Mouse (Mus musculus): Measurements from ENCODE around the gene Atp6v1c2. TPM values are rescaled to one million over a fixed set of nuclear protein-coding genes. Genes with fewer than 3 reads are reported as not detected.
A peak's percentile ranks its signal among the peaks of the same experiment; 100 is the strongest.

The Atp6v1c2 gene
- polyA plus RNA-seq, 1 experiment from 2014 or later, result 0.32 TPM

DNA sequence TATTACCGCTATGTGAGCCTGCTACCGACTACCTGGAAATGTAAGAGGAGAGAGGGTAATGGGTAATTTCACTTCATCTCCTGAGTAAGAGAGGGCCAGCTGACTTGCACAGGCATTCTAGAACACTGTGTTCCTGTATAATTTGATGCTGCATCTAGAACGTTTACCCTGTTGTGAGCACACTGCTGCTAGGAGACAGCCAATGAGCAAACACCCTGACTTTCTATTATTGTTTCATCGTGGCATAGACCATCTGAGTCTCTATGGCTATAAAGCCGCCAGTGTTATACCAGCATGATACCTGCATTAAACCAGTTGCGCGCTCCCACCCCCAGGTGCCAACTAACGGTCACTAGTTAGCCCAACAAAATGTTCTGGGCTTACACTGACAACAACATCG is 87.5 kb downstream of the Atp6v1c2 start:
- 0 out of 2 replicates have a peak, but pooled peaks cover 2% of the 10 kb centered on the region for H3K4me1 ChIP-seq (replicated peaks)
- ATAC-seq (ENCODE audit: low read depth), result no peak

GRCm38 (mm10) chr12:17241016-17241415 is 88.1 kb downstream of the Atp6v1c2 start:
- 81% methylated on average over 2 of the region's 2 CpGs for WGBS
- ATAC-seq (ENCODE audit: low read depth), result no peak
- no peak overlapping the region for H3K27ac ChIP-seq (replicated peaks)

More for the DNA sequence above, 87.5 kb downstream of the Atp6v1c2 start:
- Histone ChIP-seq H3K4me2 (no peak overlapping the region), H3K4me3 (no peak overlapping the region), H3K36me3 (no peaks in the 10 kb centered on the region), H3K9ac (no peak overlapping the region), H3K9me3 (no peaks in the 10 kb centered on the region), H3K27ac (replicated peaks) (no peak overlapping the region), H3K27me3 (no peaks in the 10 kb centered on the region)
- WGBS, result 93% methylated on average over 9 of the region's 9 CpGs

GRCm38 (mm10) chr12:17239428-17239688 is 89.8 kb downstream of the Atp6v1c2 start:
- peaks cover 13% of the 10 kb centered on the region; the same call in 1 of the 2 replicates for H3K4me1 ChIP-seq (replicated peaks)
- H3K27ac ChIP-seq (replicated peaks), result no peak overlapping the region
- H3K27me3 ChIP-seq, result no peaks in the 10 kb centered on the region
- no peak for ATAC-seq (ENCODE audit: low read depth)
- H3K36me3 ChIP-seq, result no peaks in the 10 kb centered on the region
- H3K4me2 ChIP-seq, result no peak overlapping the region
- no peaks in the 10 kb centered on the region for H3K9me3 ChIP-seq
- no peak overlapping the region for H3K9ac ChIP-seq
- H3K4me3 ChIP-seq, result no peak overlapping the region

More at GRCm38 (mm10) chr12:17241016-17241415, 88.1 kb downstream of the Atp6v1c2 start:
- no peaks in the 10 kb centered on the region for H3K9me3 ChIP-seq
- H3K9ac ChIP-seq, result no peak overlapping the region
- H3K4me3 ChIP-seq, result no peak overlapping the region
- no peaks in the 10 kb centered on the region for H3K27me3 ChIP-seq
- no peak overlapping the region for H3K4me2 ChIP-seq
- H3K4me1 ChIP-seq (replicated peaks), result peaks cover 6% of the 10 kb centered on the region; the same call in 1 of the 2 replicates
- H3K36me3 ChIP-seq, result no peaks in the 10 kb centered on the region

DNA sequence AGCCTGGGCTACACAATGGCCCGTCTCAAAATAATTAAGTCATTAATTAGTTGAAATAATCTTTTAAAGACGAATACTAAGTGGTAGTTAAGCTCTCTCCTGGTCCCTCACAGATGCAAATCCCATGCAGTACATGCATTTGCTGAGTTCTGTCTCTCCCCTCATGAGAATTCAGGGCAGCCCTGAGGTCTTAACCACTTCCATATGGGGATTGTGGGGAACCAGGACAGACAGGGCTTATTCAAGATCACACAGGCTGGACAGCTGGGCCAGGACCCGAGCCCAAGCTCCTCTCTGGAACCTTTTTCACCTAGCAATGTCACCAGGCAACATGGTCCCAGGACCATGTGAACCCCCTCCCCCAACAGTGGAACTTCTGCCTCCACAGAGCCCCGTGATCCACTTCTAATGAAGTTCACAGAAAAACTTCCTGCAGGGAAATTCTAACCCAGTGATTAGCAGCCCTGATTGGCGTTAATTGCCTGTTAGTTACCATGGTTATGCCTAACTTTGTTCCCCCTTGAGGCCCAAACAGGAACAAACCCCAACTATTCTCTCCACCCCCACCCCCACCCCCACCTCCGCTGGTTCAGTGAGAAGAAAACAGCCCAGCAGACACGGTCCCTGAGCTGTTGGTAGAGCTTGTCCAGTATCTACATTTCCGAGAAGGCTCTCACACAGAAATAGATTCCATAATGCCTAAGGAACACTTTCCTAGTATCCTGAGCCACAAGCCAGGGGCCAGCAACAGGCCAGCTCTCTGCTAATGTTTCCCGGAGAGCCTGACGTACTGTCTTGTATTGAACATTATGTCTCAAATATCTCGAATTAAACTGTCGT is 90.4 kb downstream of the Atp6v1c2 start:
- H3K4me1 ChIP-seq (replicated peaks), result peaks cover 13% of the 10 kb centered on the region; the same call in 1 of the 2 replicates
- no peaks in the 10 kb centered on the region for H3K27me3 ChIP-seq
- no peaks in the 10 kb centered on the region for H3K9me3 ChIP-seq
- 52% methylated on average over 12 of the region's 12 CpGs for WGBS
- no peaks in the 10 kb centered on the region for H3K36me3 ChIP-seq
- no peak overlapping the region for H3K9ac ChIP-seq
- H3K4me2 ChIP-seq, result no peak overlapping the region
- no peak overlapping the region for H3K4me3 ChIP-seq
- H3K27ac ChIP-seq (replicated peaks), result no peak overlapping the region
- ATAC-seq (ENCODE audit: low read depth), result 0 out of 2 replicates have a peak, but pooled peaks have one; percentile 38

GRCm38 (mm10) chr12:17235535-17236313 is 93.4 kb downstream of the Atp6v1c2 start:
- no peak overlapping the region for H3K27ac ChIP-seq (replicated peaks)
- H3K4me3 ChIP-seq, result no peak overlapping the region
- no peaks in the 10 kb centered on the region for H3K9me3 ChIP-seq
- H3K27me3 ChIP-seq, result no peaks in the 10 kb centered on the region
- H3K4me1 ChIP-seq (replicated peaks), result peaks cover 13% of the 10 kb centered on the region; the same call in 1 of the 2 replicates
- H3K36me3 ChIP-seq, result no peaks in the 10 kb centered on the region
- no peak overlapping the region for H3K9ac ChIP-seq
- H3K4me2 ChIP-seq, result no peak overlapping the region
- ATAC-seq (ENCODE audit: low read depth), result peak; percentile 77
- 45% methylated on average over 11 of the region's 11 CpGs for WGBS

Small RNAs within 50 kb of the gene (microRNA-seq; reads per million reads assigned to microRNA genes)
- 15.4 reads per million, percentile 32 among the genes with 10 or more reads in this experiment for gene Mir3066

Other genes starting within 250 kb of the Atp6v1c2 start
- 1.4 and 1.8 TPM in 2 replicates for gene Kcnf1, start 152.5 kb downstream of the Atp6v1c2 start, polyA plus RNA-seq (2015; fragmentation: Nextera tagmentation; extraction: Ambion mirVana)
- gene Pdia6, start 62.8 kb downstream of the Atp6v1c2 start, polyA plus RNA-seq (2015; fragmentation: Nextera tagmentation; extraction: Ambion mirVana), result 328 and 380 TPM in 2 replicates
- gene Nol10, start 19.1 kb upstream of the Atp6v1c2 start, polyA plus RNA-seq (2015; fragmentation: Nextera tagmentation; extraction: Ambion mirVana), result 21.9 and 25.3 TPM in 2 replicates
- 133 and 157 TPM in 2 replicates for gene Odc1, start 215.4 kb upstream of the Atp6v1c2 start, polyA plus RNA-seq (2015; fragmentation: Nextera tagmentation; extraction: Ambion mirVana)